Mouse (Mus musculus) embryonic facial prominence, embryonic 14.5 days (tissue): ENCODE measurements around the gene Napepld. TPM values are rescaled to one million over a fixed set of nuclear protein-coding genes. Genes with fewer than 3 reads are reported as not detected.
A peak's percentile ranks its signal among the peaks of the same experiment; 100 is the strongest.

Experiments
- ATAC-seq: fragments of 200-750 bp; cut with Nextera tagmentation; 2 replicates; pipeline ENCODE4 v1.8.0; 2017; ENCODE audit warnings: low read depth, moderate number of reproducible peaks, moderate TSS enrichment
- DNase-seq: peaks from one replicate; pipeline ENCODE4 v3.0.0-alpha.2; 2015; ENCODE audit warnings: low spot score
- H3K27ac ChIP-seq: fragments of 300-500 bp; sonication (generic); replicated peaks from 2 replicates; pipeline ENCODE4 v1.5.1; 2014; ENCODE audit warnings: low read depth, mild to moderate bottlenecking, low read length, moderate library complexity
- H3K27me3 ChIP-seq: fragments of 300-500 bp; sonication (generic); replicated peaks from 2 replicates; pipeline ENCODE4 v1.6.1; 2014; ENCODE audit warnings: low read length; ENCODE audit not compliant: control insufficient read depth, insufficient read depth
- H3K36me3 ChIP-seq: fragments of 300-500 bp; sonication (generic); 2 replicates; pipeline ENCODE4 v1.6.1; 2014; ENCODE audit warnings: low read length, mixed read lengths; ENCODE audit not compliant: control insufficient read depth, insufficient read depth
- H3K4me1 ChIP-seq: fragments of 300-500 bp; sonication (generic); 2 replicates; pipeline ENCODE4 v1.6.1; 2014; ENCODE audit warnings: antibody characterized with exemption, low read length; ENCODE audit not compliant: control insufficient read depth, insufficient read depth
- H3K4me2 ChIP-seq: fragments of 300-500 bp; sonication (generic); 2 replicates; pipeline ENCODE4 v1.6.1; 2014; ENCODE audit warnings: low read depth, mild to moderate bottlenecking, low read length, moderate library complexity, mixed read lengths
- H3K4me3 ChIP-seq: fragments of 300-500 bp; sonication (generic); 2 replicates; pipeline ENCODE4 v1.5.1; 2014; ENCODE audit warnings: low read depth, mild to moderate bottlenecking, low read length
- H3K9ac ChIP-seq: fragments of 300-500 bp; sonication (generic); 2 replicates; pipeline ENCODE4 v1.6.1; 2014; ENCODE audit warnings: low read depth, mild to moderate bottlenecking, low read length, moderate library complexity, mixed read lengths
- H3K9me3 ChIP-seq: fragments of 300-500 bp; sonication (generic); 2 replicates; pipeline ENCODE4 v1.6.1; 2016; ENCODE audit warnings: low read length; ENCODE audit not compliant: control insufficient read depth
- WGBS: fragments of 180-500 bp; shearing (Covaris S2); extraction: QIAGEN DNeasy Blood & Tissue Kit; methylation state at CpG from one replicate; pipeline ENCODE4 v1.1.7; 2014; 5-methylcytosine and 5-hydroxymethylcytosine counted together
- polyA plus RNA-seq: library from polyadenylated mRNA; unstranded; fragments of >200 nt; fragmentation: Nextera tagmentation; extraction: Ambion mirVana; gene quantifications from 2 replicates; pipeline ENCODE4 v1.2.1, GENCODE M21; 2014

Napepld gene
- polyA plus RNA-seq, 1 experiment from 2014 or later, result 2.8 TPM

- no peak for ATAC-seq
- no peak for DNase-seq
- Histone ChIP-seq H3K4me3 (no peak overlapping the region), H3K4me1 (no peaks in the 10 kb centered on the region), H3K9ac (no peak overlapping the region), H3K4me2 (no peak overlapping the region), H3K27ac (no peak overlapping the region), H3K36me3 (peaks cover 6% of the 10 kb centered on the region; the same call in 1 of the 2 replicates), H3K27me3 (no peaks in the 10 kb centered on the region), H3K9me3 (no peaks in the 10 kb centered on the region)
- 74% methylated on average over 4 of the region's 4 CpGs for WGBS
Observed at GRCm38 (mm10) chr5:21680029-21680428, 21.2 kb downstream of the Napepld start.

GRCm38 (mm10) chr5:21678363-21678762 lies 22.8 kb downstream of the Napepld start:
- no peak for ATAC-seq

GRCm38 (mm10) chr5:21677939-21678338 lies 23.3 kb downstream of the Napepld start:
- no peak overlapping the region for H3K9ac ChIP-seq
- ATAC-seq (no peak), DNase-seq (no peak)
- peaks cover 6% of the 10 kb centered on the region; the same call in 1 of the 2 replicates for H3K36me3 ChIP-seq
- peaks cover 4% of the 10 kb centered on the region for H3K4me1 ChIP-seq
- no peaks in the 10 kb centered on the region for H3K27me3 ChIP-seq
- 89% methylated on average over 6 of the region's 6 CpGs for WGBS
- H3K27ac ChIP-seq, result no peak overlapping the region; the same call in 1 of the 2 replicates
- H3K9me3 ChIP-seq, result no peaks in the 10 kb centered on the region
- H3K4me3 ChIP-seq, result no peak overlapping the region
- H3K4me2 ChIP-seq, result no peak overlapping the region

More at GRCm38 (mm10) chr5:21678363-21678762, 22.8 kb downstream of the Napepld start:
- WGBS, result 90% methylated on average over 9 of the region's 9 CpGs
- Histone ChIP-seq H3K4me3 (no peak overlapping the region), H3K36me3 (peaks cover 6% of the 10 kb centered on the region; the same call in 1 of the 2 replicates), H3K9me3 (no peaks in the 10 kb centered on the region), H3K4me1 (peaks cover 1% of the 10 kb centered on the region), H3K9ac (no peak overlapping the region), H3K27ac (no peak overlapping the region), H3K4me2 (no peak overlapping the region), H3K27me3 (no peaks in the 10 kb centered on the region)
- DNase-seq, result no peak

- no peak overlapping the region for H3K4me3 ChIP-seq
- H3K4me1 ChIP-seq, result peaks cover 4% of the 10 kb centered on the region
- no peak overlapping the region for H3K4me2 ChIP-seq
- H3K9ac ChIP-seq, result no peak overlapping the region
- H3K27ac ChIP-seq, result no peak overlapping the region
- peaks cover 6% of the 10 kb centered on the region; the same call in 1 of the 2 replicates for H3K36me3 ChIP-seq
- ATAC-seq, result no peak
- 96% methylated on average over 23 of the region's 23 CpGs for WGBS
- H3K9me3 ChIP-seq, result no peaks in the 10 kb centered on the region
- no peaks in the 10 kb centered on the region for H3K27me3 ChIP-seq
- DNase-seq, result no peak
Observed at GRCm38 (mm10) chr5:21675494-21675893, 25.7 kb downstream of the Napepld start.

GRCm38 (mm10) chr5:21675019-21675418 lies 26.2 kb downstream of the Napepld start:
- H3K4me2 ChIP-seq, result no peak overlapping the region
- ATAC-seq, result no peak
- H3K27me3 ChIP-seq, result no peaks in the 10 kb centered on the region
- DNase-seq, result peak; percentile 3
- no peak overlapping the region for H3K4me3 ChIP-seq
- WGBS, result 80% methylated on average over 12 of the region's 12 CpGs
- no peak overlapping the region for H3K27ac ChIP-seq
- H3K4me1 ChIP-seq, result peaks cover 4% of the 10 kb centered on the region
- no peaks in the 10 kb centered on the region for H3K9me3 ChIP-seq
- H3K9ac ChIP-seq, result no peak overlapping the region
- H3K36me3 ChIP-seq, result peaks cover 6% of the 10 kb centered on the region; the same call in 1 of the 2 replicates

- no peaks in the 10 kb centered on the region for H3K9me3 ChIP-seq
- H3K4me1 ChIP-seq, result peaks cover 4% of the 10 kb centered on the region
- no peak overlapping the region for H3K27ac ChIP-seq
- peak; percentile 6 for DNase-seq
- H3K36me3 ChIP-seq, result peaks cover 6% of the 10 kb centered on the region; the same call in 1 of the 2 replicates
- WGBS, result 71% methylated on average over 9 of the region's 9 CpGs
- no peaks in the 10 kb centered on the region for H3K27me3 ChIP-seq
- no peak overlapping the region for H3K4me3 ChIP-seq
- H3K4me2 ChIP-seq, result no peak overlapping the region
- ATAC-seq, result no peak
- H3K9ac ChIP-seq, result 0 out of 2 replicates have a peak overlapping the region, but pooled peaks have one; percentile 25
Observed at GRCm38 (mm10) chr5:21673742-21674141, 27.5 kb downstream of the Napepld start.

- 45% methylated on average over 23 of the region's 23 CpGs for WGBS
- Histone ChIP-seq H3K9me3 (no peaks in the 10 kb centered on the region), H3K4me1 (peaks cover 4% of the 10 kb centered on the region), H3K4me3 (peak overlapping the region; percentile 12), H3K27me3 (no peaks in the 10 kb centered on the region), H3K4me2 (peak overlapping the region; percentile 46), H3K36me3 (peaks cover 6% of the 10 kb centered on the region; the same call in 1 of the 2 replicates), H3K9ac (0 out of 2 replicates have a peak overlapping the region, but pooled peaks have one; percentile 25), H3K27ac (no peak overlapping the region)
- peak; percentile 17 for DNase-seq
- peak; percentile 60; the same call in 1 of the 2 replicates for ATAC-seq
Observed at GRCm38 (mm10) chr5:21672812-21673635, 28.2 kb downstream of the Napepld start.

GRCm38 (mm10) chr5:21669307-21669706 lies 31.9 kb downstream of the Napepld start:
- Histone ChIP-seq H3K4me2 (no peak overlapping the region), H3K4me1 (peaks cover 4% of the 10 kb centered on the region), H3K36me3 (no peaks in the 10 kb centered on the region), H3K27ac (no peak overlapping the region), H3K27me3 (no peaks in the 10 kb centered on the region), H3K9ac (no peak overlapping the region), H3K4me3 (no peak overlapping the region), H3K9me3 (no peaks in the 10 kb centered on the region)
- ATAC-seq, result no peak
- WGBS, result 97% methylated on average over 2 of the region's 2 CpGs
- DNase-seq, result no peak
